Mouse (Mus musculus) thymus, adult 2 months (tissue): Measurements from ENCODE around the gene Themis3. TPM values are rescaled to one million over a fixed set of nuclear protein-coding genes. Genes with fewer than 3 reads are reported as not detected.

ENCODE experiments used
- DNase-seq: peaks from one replicate; pipeline ENCODE4 v3.0.0; 2021
- H3K27ac ChIP-seq: fragments of 200-500 bp; 2 replicates; pipeline ENCODE4 v1.5.1; 2012; ENCODE audit warnings: low read length, control low read depth; ENCODE audit not compliant: control insufficient read depth, insufficient read depth
- H3K27me3 ChIP-seq: fragments of 200-500 bp; 2 replicates; pipeline ENCODE4 v1.6.1; 2012; ENCODE audit warnings: mild to moderate bottlenecking, low read length, moderate library complexity, mixed read lengths; ENCODE audit not compliant: control insufficient read depth, insufficient read depth
- H3K36me3 ChIP-seq: fragments of 200-500 bp; 2 replicates; pipeline ENCODE4 v1.6.1; 2012; ENCODE audit warnings: mild to moderate bottlenecking, low read length, moderate library complexity; ENCODE audit not compliant: control insufficient read depth, insufficient read depth
- H3K4me1 ChIP-seq: fragments of 200-500 bp; replicated peaks from 2 replicates; pipeline ENCODE4 v1.6.1; 2012; ENCODE audit warnings: low read length; ENCODE audit not compliant: control insufficient read depth, insufficient read depth
- H3K4me3 ChIP-seq: fragments of 200-500 bp; 2 replicates; pipeline ENCODE4 v1.5.1; 2012; ENCODE audit warnings: mild to moderate bottlenecking, low read length, control low read depth, moderate library complexity; ENCODE audit not compliant: control insufficient read depth, insufficient read depth
- CTCF ChIP-seq: fragments of 200-500 bp; IDR thresholded peaks from 2 replicates; pipeline ENCODE4 v1.5.1; 2012; ENCODE audit warnings: mild to moderate bottlenecking, control low read depth, low read length, moderate library complexity, borderline replicate concordance; ENCODE audit not compliant: control insufficient read depth, poor library complexity, insufficient read depth; ENCODE audit errors: extremely low read depth
- POLR2A ChIP-seq: fragments of 200-500 bp; IDR thresholded peaks from 2 replicates; pipeline ENCODE4 v1.6.1; 2012; ENCODE audit warnings: mild to moderate bottlenecking, low read length, control low read depth, moderate library complexity; ENCODE audit not compliant: control insufficient read depth, poor library complexity, insufficient read depth; ENCODE audit errors: extremely low read depth
- WGBS: fragments of 180-500 bp; shearing (Covaris S2); methylation state at CpG from one replicate; pipeline ENCODE4 v1.1.7; 2018; 5-methylcytosine and 5-hydroxymethylcytosine counted together
- polyA plus RNA-seq: library from polyadenylated mRNA; depleted of rRNA; stranded (reverse); fragments of >200 nt; gene quantifications from 2 replicates; pipeline ENCODE4 v1.2.3, GENCODE M21; 2012

Themis3 gene
- polyA plus RNA-seq, 1 experiment: not detected

GRCm38 (mm10) chr17:66601171-66601570 is 6.8 kb upstream of the Themis3 start:
- no peak for DNase-seq
- 97% methylated on average over 2 of the region's 2 CpGs for WGBS

GRCm38 (mm10) chr17:66595867-66596266 is 1.4 kb upstream of the Themis3 start:
- DNase-seq: no peak
- no peak for TF ChIP-seq CTCF
- no peak for TF ChIP-seq POLR2A
- H3K4me1 ChIP-seq: no peaks in the 10 kb centered on the region
- no peaks in the 10 kb centered on the region for H3K27me3 ChIP-seq
- H3K36me3 ChIP-seq: no peaks in the 10 kb centered on the region
- WGBS: 68% methylated on average over 3 of the region's 3 CpGs
- H3K4me3 ChIP-seq: no peak overlapping the region
- no peak overlapping the region for H3K27ac ChIP-seq

More at GRCm38 (mm10) chr17:66601171-66601570, 6.8 kb upstream of the Themis3 start:
- Histone ChIP-seq H3K36me3 (no peaks in the 10 kb centered on the region), H3K27ac (no peak overlapping the region), H3K4me1 (no peaks in the 10 kb centered on the region), H3K27me3 (no peaks in the 10 kb centered on the region), H3K4me3 (no peak overlapping the region)
- TF ChIP-seq POLR2A (no peak), CTCF (no peak)

- H3K27ac ChIP-seq: no peak overlapping the region
- H3K36me3 ChIP-seq: no peaks in the 10 kb centered on the region
- no peaks in the 10 kb centered on the region for H3K27me3 ChIP-seq
- DNase-seq: no peak
- H3K4me1 ChIP-seq: no peaks in the 10 kb centered on the region
- no peak overlapping the region for H3K4me3 ChIP-seq
- TF ChIP-seq CTCF (no peak), POLR2A (no peak)
Observed at GRCm38 (mm10) chr17:66595256-66595655, 835 bp upstream of the Themis3 start.

- Histone ChIP-seq H3K36me3 (no peaks in the 10 kb centered on the region), H3K4me1 (no peaks in the 10 kb centered on the region), H3K4me3 (no peak overlapping the region), H3K27me3 (no peaks in the 10 kb centered on the region), H3K27ac (no peak overlapping the region)
- no peak for DNase-seq
- WGBS: 80% methylated on average over 9 of the region's 9 CpGs
- TF ChIP-seq CTCF (no peak), POLR2A (no peak)
Observed at GRCm38 (mm10) chr17:66590353-66591075, 3.9 kb downstream of the Themis3 start.

- DNase-seq: no peak
- Histone ChIP-seq H3K27ac (no peak overlapping the region), H3K4me1 (no peaks in the 10 kb centered on the region), H3K4me3 (no peak overlapping the region), H3K27me3 (no peaks in the 10 kb centered on the region), H3K36me3 (no peaks in the 10 kb centered on the region)
- no peak for TF ChIP-seq POLR2A
- TF ChIP-seq CTCF: no peak
- 86% methylated on average over 8 of the region's 8 CpGs for WGBS
Observed at GRCm38 (mm10) chr17:66589864-66590263, 4.6 kb downstream of the Themis3 start.

- DNase-seq: no peak
- Histone ChIP-seq H3K4me3 (no peak overlapping the region), H3K36me3 (no peaks in the 10 kb centered on the region), H3K27me3 (no peaks in the 10 kb centered on the region), H3K4me1 (no peaks in the 10 kb centered on the region), H3K27ac (no peak overlapping the region)
- no peak for TF ChIP-seq POLR2A
- WGBS: 90% methylated on average over 10 of the region's 10 CpGs
Observed at GRCm38 (mm10) chr17:66586741-66587140, 7.7 kb downstream of the Themis3 start.

GRCm38 (mm10) chr17:66586078-66586477 is 8.3 kb downstream of the Themis3 start:
- Histone ChIP-seq H3K36me3 (no peaks in the 10 kb centered on the region), H3K27ac (no peak overlapping the region), H3K4me1 (no peaks in the 10 kb centered on the region), H3K4me3 (no peak overlapping the region), H3K27me3 (no peaks in the 10 kb centered on the region)
- no peak for TF ChIP-seq POLR2A
- TF ChIP-seq CTCF: no peak
- no peak for DNase-seq
- WGBS: 89% methylated on average over 13 of the region's 13 CpGs
